Mouse (Mus musculus) spleen, postnatal 10 days (tissue): ENCODE results near the gene Ndufs2.
"Not testable (repeated sequence)": the region's sequence is repeated elsewhere in the genome, so short reads cannot be mapped to it uniquely, and the experiment has no call there.

Experiments
- DNase-seq, 2 experiments: peaks; one replicate each; pipeline ENCODE4 v3.0.0; 2021 to 2022; ENCODE audit warnings: low spot score in 2 of 2

The Ndufs2 gene

DNA sequence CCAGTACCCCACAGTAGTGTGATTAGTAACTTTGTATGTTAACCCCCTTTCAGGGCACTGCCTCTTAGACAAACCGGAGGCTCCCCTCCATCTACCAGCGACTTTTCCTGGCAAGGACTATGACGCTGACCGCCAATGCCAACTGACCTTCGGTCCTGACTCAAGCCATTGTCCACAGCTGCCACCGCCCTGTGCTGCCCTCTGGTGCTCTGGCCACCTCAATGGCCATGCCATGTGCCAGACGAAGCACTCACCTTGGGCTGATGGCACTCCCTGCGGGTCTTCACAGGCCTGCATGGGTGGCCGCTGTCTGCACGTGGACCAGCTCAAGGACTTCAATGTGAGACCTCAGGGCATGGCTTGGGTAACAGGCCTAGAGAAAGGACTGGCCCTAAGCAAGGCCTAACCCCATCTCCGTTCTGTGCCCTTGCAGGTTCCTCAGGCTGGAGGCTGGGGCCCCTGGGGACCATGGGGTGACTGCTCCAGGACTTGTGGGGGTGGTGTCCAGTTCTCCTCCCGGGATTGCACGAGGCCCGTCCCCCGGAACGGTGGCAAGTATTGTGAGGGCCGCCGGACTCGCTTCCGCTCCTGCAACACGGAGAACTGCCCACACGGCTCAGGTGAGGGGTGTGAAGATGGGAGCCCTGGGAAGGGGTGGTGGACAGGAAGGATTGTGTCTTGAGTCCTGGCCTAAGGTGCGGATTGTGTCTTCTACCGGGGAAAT lies 5.1 kb upstream of the Ndufs2 start:
- DNase-seq: no peak

DNA sequence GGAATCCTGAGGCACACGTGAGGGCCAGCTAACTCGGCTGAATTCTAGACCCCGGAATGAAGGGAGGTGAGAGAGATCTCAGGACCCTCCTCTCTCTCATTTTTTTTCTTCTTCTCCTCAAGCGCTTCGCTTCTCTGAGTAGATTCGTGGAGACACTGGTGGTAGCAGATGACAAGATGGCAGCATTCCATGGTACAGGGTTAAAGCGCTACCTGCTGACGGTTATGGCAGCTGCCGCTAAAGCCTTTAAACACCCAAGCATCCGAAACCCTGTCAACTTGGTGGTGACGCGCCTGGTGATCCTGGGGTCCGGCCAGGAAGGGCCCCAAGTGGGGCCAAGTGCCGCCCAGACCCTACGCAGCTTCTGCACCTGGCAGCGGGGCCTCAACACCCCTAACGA lies 1.2 kb upstream of the Ndufs2 start:
- no peak for DNase-seq

DNA sequence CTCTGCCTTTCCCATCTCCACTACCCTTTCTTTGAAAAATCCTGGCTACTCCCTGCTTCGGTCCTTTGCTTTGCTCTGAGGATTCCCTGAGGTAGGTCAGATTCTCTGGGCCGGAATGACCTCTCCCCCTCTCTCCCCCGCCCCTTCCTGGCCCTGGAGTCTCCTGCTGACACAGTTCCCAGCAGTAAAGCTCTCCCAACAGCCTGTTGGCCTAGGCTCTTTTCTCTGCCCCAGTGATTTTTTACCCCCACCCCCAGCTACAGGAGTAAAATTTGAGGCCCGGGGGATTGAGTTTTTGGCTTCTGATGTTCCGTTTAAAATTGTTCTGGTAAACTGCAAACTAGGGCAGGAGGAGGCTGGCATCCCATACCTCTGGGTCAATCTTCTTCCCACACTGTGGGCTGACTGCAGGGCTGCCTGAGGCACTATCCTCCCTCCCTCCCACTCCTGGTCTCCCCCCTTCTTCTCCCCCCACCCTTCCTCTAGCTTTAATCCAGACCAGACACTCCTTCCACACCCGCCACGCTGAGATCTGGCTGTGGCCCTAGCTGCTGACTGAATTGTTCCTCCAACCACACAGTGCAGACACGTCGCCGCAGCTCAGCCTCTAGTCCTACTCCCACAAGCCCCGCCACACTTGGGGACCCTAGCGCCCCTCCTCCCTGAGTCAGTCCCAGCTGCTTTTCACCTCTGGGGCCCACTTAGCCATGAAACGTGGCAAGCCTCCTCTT lies 571 bp upstream of the Ndufs2 start:
- no peak for DNase-seq

DNA sequence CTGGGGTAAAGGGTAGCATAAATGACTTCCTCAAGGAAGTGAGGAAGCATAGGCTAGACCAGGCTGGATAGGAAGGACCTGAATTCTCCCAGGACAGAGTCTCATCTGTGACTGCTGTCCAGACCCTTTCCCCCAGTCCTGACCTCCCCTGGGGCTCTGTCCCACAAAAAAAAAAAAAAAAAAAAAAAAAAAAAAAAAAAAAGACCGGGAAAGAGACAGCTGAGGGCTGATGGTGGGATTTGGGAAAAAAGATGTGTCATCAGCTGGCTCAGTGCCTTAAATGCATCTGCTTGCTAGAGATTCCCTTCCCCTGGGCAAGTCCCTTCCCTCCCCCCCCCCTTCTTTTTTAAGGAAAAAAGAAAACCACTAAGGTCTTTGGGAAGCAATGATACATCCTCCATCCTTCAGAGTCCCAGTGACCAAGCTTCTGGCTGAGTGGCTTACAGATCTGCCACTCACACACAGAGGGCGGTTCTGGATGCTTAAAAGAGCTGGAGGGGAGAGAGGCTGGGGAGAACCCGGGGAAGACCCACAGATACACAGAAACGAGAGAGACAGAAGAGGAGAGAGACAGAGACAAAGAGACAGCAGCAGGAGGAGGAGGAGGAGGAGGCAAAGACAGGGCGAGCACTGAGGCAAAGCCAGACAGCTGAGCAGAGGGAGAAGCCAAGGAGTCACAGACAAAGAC lies 1.1 kb downstream of the Ndufs2 start, which contains the start of gene Adamts4:
Adamts4 (plus strand) TSS at position 509 of the 688 bp plus-strand sequence.
- no peak for DNase-seq

DNA sequence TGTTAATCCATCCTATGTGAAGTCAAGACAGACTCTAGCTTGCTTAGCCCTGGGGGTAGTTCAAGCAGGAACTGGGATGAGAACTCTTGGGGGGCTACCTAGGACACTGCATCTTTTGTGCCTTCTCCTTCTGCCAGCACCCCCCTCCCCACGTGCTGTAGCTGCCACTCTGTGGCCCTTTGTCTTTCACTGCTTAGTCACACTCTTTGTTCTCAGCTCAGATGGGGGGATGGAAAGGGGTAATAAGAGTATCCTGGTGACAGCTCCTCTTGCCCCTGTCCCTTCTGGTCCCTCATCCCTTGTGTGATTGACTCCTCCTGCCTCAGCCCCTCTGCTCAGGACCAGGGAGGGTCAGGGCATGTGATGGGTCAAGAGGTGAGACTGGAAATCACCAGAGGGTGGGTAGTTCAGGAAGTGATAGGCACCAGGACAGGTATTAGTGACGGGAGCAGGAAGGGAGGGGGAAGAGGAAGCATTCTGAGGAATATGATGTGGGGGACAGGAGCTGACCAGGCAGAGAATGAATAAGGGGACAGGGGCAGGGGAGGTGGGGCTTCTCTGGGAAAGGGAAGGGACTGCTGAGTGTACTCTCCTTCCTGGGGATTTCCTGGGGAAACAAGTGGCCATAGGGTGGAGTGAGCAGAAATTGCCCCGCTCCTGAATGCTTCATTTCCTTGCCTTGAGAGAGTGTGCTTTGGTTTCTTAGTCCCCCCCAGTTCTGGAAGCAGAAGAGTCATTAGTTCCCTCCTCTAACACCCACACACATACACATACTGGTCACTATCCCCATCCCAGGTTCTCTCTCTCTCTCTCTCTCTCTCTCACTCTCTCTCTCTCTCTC lies 2.6 kb downstream of the Ndufs2 start:
- no peak for DNase-seq

DNA sequence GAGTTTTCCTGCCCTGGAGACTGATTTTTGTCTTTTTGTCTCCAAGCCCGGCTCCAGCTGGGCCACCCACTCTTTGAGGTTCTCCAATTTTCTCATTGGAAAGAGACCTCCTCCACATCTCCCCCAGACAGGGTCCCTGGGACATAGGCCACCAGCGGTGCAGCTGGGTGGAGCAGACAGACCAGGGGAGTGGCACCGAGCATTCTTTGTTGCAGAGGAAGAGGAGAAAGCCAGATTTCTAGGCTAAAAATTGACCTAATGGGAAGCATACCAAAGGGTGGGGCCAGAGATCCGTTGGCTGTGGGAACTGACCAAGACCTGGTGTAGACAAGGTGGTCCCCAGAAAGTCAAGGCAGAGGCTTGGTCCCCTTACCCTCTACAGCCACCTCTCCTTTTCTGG lies 3.3 kb downstream of the Ndufs2 start:
- DNase-seq: no peak

DNA sequence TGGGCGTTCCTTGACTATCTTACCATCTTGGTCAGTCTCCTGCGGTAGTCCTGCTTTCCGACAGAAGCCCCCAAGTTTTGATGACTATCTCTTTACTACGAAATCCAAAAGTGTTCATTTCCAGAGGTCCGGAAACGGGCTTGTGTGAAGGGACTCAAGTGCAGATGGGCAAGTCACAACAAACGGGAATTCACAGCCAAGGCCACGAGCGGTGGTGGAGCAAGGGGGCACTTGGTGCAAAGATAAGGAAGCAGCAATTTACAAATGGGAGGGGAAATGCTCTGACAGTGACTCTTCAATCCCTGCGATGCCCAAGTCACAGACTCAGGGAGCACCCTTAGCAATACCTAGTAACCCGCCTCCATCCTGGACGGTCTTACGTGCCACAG lies 3.7 kb downstream of the Ndufs2 start:
- DNase-seq: peak in 1 of 2 experiments; percentile 47

DNA sequence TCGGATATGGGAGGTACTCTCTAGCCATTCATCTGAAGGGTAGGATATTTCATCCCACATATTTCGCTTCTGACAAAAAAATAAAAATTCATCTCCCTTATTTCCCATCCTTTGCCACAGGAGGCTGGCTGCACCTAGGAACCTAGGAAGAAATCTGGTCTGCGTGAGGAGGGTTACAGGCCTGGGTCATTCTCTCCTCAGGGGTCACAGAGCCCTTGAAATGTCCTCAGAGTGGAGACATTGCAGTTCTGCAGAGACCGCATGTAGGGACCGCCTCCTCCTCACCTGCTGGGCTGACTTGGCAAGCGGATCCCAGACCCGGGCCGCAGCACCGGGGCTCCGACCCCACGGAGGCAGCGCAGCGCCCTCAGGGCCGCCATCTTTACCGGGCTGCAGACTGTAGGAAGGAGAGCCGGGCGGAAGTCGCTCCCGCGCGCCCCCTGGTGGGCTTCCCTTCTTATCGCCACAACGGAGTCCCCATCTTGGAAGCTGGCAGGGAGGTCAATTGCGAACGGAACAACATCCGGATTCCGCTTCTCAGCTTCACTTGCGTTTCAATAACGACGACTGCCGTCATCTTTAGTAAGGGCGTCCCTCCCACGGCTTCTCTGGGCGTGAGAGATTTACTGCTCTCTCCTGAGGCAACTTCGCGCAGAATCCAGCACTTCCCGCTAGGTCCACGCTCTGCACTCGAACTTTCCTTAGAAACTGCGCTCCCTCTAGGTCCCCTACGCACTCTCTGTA lies 4.3 kb downstream of the Ndufs2 start:
- DNase-seq: peak; percentile 95 to 98

DNA sequence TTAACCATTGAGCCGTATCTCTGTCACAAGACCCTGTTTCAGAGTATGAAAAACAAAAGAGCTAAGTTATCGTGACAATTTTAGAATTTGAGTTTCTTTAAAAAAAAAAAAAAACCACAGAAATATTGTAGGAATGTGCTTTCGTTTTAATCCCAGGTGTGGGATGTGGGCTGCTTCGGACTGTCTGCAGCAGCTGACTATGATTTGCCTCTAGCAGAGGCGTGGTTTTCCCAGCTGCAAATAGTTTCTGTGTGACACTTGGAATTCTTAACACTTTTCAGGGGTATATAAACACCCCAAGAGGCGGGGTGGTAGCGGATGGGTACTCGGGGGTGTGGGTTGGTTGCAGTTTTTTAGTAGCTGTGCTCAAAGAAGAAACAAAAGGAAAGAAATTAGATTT lies 5.8 kb downstream of the Ndufs2 start:
- DNase-seq: no peak

DNA sequence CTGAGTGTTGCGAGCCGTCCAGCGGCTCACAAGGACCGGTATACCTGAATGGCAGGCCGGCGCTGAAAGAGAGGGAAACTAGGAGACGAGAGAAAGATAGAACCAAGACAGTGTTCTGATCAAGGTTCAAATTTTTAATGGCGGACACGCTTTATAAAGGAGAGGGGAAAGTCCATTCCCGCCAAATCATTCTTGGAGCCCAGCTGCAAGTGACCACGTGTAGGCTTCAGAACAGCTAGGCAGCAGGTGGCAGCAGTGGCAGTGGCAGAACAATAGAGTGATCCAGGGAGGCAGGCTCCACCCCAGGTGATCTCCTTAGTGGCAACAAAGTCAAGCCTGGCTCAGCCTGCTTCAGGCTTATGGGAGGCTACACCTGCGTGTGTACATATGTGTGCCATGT lies 9.2 kb downstream of the Ndufs2 start:
- not testable (repeated sequence) for DNase-seq

DNA sequence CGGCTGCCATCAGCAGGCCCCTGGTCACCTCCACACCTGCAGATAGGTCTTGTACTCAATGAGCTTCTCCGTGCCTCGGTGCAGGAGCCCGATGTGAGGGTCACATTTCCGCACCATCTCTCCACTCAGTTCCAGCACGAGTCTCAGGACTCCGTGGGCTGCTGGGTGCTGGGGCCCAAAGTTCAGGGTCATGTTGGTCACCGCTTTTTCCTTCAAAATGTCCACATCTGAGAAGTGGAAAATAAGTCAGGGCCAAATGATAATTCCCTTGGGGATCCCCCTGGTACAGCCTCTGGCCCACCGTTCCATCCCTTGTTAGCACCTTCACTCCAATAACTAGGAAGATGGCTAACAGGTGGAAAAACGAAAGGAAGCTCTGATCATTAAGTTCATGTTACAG lies 10.3 kb downstream of the Ndufs2 start:
- no peak for DNase-seq

DNA sequence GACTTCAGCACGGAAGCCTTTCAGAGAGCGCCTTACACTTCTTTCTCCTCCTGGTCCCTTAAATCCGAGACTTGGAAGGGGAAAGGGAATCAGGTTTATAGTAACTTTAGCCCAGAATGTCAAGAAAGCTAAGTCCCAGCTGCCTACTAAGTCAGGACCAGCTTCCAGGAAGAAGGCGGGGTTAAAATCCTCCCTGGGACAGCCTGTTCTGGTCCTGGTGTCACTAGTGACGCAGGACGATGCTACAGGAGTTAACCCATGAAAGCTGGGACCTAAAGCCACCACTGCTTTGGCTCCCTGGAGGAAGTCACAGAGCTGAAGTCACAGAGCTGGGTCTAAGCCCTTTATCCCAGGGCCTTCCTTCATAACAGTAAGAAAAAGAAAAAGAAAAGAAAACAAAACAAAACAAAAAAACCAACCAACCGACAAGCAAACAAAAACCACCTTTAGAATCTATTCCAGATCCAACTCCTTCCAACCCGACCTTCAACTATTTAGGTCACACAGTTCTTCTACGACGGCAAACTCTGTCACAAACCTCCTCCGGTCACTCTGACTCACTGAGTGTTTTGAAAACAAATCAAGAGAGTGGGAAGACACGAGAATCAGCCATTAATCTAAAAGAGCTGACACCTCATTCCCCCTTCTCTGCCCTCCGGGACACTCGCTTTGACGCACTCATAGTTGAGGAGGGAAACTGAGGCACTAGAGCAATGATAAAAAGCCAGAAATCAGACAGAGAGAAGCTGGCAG lies 11.0 kb downstream of the Ndufs2 start:
- DNase-seq: no peak

DNA sequence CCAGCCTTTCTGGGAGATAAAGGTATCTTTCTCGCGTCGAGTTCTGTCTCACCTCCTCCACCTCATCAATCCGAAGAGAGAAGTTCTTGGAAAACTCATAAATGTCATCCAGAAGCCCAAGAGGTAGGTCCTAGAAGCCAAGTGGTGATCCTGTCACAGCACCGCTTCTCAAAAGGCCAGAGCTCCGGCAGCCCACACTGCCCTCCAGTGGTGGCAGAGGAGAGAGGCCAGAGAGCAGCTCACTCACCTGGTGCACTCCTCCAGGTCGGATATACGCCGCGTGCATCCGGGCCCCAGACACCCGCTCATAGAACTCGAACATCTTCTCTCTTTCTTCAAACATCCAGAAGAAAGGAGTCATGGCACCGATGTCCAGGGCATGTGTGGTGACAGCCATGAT lies 12.7 kb downstream of the Ndufs2 start:
- peak; percentile 43 to 75 for DNase-seq

DNA sequence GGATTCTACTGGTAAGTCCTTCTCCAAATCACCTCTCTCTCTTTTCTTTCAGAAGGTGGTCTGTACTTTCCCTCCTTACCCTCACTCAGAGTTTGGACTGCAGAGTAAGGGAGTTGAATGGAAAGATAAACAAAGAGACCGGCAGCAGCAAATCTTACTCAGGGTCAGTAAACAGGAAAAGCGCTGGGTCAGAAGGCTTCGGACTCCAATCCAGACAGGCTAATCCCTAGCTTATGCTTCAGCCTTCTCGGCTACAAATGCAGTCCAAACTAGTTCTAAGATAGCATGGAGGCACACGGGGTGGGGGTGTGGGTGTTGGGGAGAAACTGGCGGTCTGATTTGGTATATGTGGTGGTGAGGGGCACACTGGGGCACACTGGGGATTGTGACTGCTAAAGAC lies 13.8 kb downstream of the Ndufs2 start:
- no peak for DNase-seq

DNA sequence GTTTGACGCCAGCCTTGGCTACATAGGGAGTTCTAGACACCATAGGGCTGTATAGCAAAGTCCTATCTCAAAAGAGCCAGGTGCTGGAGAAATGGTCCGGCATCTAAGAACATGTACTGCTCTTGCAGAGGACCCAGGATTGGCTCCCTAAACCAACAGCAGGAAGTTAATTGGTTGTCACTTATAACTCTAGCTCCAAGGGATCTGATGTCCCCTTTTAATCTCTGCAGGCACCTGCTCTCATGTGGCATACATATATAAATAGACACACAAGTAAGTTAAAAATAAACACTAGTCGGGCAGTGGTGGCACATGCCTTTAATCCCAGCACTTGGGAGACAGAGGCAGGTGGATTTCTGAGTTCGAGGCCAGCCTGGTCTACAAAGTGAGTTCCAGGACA lies 15.4 kb downstream of the Ndufs2 start:
- DNase-seq: no peak

DNA sequence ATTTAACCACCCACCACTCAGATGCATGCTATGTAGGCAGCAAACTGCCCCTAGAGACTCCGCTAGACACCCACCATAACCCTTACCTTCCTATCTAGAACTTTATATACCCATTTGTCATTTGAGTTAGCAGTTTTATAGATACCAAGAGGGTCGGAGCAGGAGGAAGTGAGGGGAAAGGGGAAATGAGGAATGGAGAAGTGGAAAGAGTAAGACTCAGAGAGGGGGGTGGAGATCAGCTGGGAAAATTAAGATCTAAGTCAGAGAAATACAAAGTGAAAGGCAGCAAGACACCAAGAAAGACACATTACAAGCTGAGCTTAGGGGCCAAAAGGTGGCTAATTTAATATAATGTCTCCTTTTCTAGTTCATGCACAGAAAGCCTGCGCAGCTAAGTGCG lies 16.6 kb downstream of the Ndufs2 start:
- no peak for DNase-seq

DNA sequence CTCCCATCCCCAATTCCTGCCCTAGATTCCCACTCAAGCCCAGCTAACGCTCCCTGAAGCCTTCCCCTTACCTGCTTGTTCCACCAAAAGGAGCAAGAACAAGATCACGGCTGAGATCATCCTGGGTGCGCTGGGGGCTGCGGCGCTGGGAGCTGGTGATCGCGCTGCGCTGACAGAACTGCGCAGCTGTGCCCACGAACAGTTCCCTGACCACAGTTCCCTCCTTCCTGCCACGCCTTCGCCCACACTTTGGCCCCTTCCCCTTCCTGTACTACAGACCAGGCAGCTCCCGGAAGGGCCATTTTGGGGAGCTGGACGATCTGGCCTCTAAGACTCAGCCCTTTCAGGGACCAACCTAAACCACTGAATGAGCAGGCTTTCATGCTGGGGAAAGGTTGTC lies 17.1 kb downstream of the Ndufs2 start, which contains the start of gene Fcer1g:
Fcer1g (minus strand) TSS at position 240 of the 400 bp plus-strand sequence.
- peak in 1 of 2 experiments; percentile 43 for DNase-seq

DNA sequence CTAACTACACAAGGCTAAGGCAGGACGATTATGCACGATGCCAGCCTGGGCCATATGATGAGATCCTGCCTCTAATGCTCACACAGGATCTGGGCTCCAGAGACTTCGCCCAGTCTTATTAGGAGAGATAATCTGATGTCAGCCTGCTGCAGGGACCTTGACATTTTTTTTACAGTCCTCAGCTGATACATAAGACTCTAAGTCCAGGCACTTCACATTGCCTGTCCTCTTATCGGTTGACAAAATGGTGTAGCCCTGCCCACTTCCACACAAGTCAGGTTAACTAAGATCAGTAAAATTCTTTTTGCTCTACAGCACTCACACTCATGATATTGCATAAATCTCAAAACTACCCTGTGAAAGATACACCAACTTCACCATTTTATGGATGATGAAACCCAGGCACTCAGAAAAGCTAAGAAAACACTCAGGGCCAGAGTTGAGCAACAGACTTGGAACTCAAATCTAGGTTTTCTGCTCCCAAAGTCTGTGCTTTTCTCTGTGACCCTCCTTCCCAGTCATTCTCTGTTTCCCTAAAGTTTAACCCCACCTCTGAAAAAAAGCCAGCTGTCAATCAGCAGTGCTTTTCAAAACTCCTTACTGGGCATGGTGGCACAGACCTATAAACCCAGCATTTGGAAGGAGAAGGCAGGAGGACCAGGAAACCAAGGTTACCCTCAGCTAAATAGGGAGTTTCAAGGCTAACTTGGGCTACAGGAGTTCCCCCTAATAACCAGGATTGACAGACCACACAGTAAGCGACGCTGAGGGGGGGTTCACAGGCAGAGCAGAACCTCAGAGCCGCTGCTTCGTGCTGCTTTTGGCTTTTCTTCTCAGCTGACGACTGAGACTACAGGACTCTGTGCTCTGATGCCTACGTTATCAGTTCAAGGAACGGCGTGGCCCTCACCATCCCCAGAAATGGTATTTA lies 18.1 kb downstream of the Ndufs2 start:
- DNase-seq: no peak

DNA sequence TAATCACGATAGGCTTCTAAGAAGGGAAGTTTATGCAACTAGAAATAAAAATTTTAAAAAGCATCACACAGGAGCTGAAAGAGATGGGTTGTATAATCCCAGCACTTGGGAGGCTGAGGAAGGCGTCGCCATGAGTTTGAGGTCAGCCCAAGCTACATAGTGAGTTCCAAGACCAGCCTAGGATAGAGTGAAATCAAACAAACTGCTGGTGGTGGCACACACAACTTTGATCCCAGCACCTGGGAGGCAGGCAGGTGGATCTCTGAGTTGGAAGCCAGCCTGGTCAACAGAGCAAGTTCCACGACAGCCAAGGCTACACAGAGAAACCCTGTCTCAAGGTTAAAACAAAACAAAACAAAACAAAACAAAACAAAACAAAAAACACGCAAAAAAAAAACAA lies 18.8 kb downstream of the Ndufs2 start:
- DNase-seq: no peak
